Mouse (Mus musculus) G1E (cell line): Measurements from ENCODE around the gene Arl16. TPM values are rescaled to one million over a fixed set of nuclear protein-coding genes. Genes with fewer than 3 reads are reported as not detected.
A peak's percentile ranks its signal among the peaks of the same experiment; 100 is the strongest.

Source experiments
- ATAC-seq: 2 replicates; pipeline ENCODE4 v1.8.0; 2016; ENCODE audit warnings: mild to moderate bottlenecking; ENCODE audit not compliant: insufficient number of reproducible peaks, poor library complexity, low FRiP score, severe bottlenecking; ENCODE audit errors: extremely low read depth
- DNase-seq: peaks from one replicate; pipeline ENCODE4 v3.0.0; 2012; ENCODE audit warnings: low spot score
- H3K27me3 ChIP-seq: 2 replicates; pipeline ENCODE4 v1.6.1; 2012; ENCODE audit warnings: mild to moderate bottlenecking, low read length, inconsistent platforms; ENCODE audit not compliant: insufficient read depth
- H3K36me3 ChIP-seq: replicated peaks from 2 replicates; pipeline ENCODE3; 2012; ENCODE audit warnings: mild to moderate bottlenecking, inconsistent platforms
- H3K4me1 ChIP-seq: 2 replicates; pipeline ENCODE4 v1.6.1; 2012; ENCODE audit warnings: low read depth, low read length, inconsistent platforms, mixed read lengths; ENCODE audit not compliant: insufficient read depth
- H3K4me3 ChIP-seq: 2 replicates; pipeline ENCODE4 v1.5.1; 2012; ENCODE audit warnings: low read depth, mild to moderate bottlenecking, inconsistent platforms, low read length, moderate library complexity, mixed read lengths
- H3K9me3 ChIP-seq: replicated peaks from 2 replicates; pipeline ENCODE4 v1.6.1; 2012; ENCODE audit warnings: inconsistent platforms
- CTCF ChIP-seq: IDR thresholded peaks from 2 replicates; pipeline ENCODE4 v1.5.1; 2012; ENCODE audit warnings: low read depth, low read length, inconsistent platforms, mixed read lengths
- GATA1 ChIP-seq: IDR thresholded peaks from 2 replicates; pipeline ENCODE4 v1.6.1; 2012; ENCODE audit warnings: borderline replicate concordance, low read length, inconsistent platforms, mixed read lengths
- GATA2 ChIP-seq: IDR thresholded peaks from 2 replicates; pipeline ENCODE4 v1.6.1; 2012; ENCODE audit warnings: low read depth, low read length, inconsistent platforms, borderline replicate concordance
- POLR2AphosphoS5 ChIP-seq: IDR thresholded peaks from 2 replicates; pipeline ENCODE4 v1.6.1; 2012; ENCODE audit warnings: low read depth, low read length, inconsistent platforms; ENCODE audit not compliant: insufficient replicate concordance
- TAL1 ChIP-seq: conservative IDR thresholded peaks from 2 replicates; pipeline ENCODE4 v1.6.1; 2012; ENCODE audit warnings: low read depth, low read length, inconsistent platforms, mixed read lengths
- polyA plus RNA-seq: library from polyadenylated mRNA; stranded (reverse); fragments of >175 nt; gene quantifications from 2 replicates; pipeline ENCODE4 v1.2.3, GENCODE M21; 2012
- total RNA-seq, 2 experiments: library from RNA; stranded (forward) in 1 of 2; stranded (reverse) in 1 of 2; fragments of 200-1000 nt in 1 of 2; fragments of >200 nt in 1 of 2; fragmentation: Nextera tagmentation in 1 of 2; gene quantifications; 2 replicates each; pipeline ENCODE4 v1.2.3; 2014 to 2017

Gene Arl16
- total and polyA plus RNA-seq, 3 experiments: 17.0 to 24.5 (median 21.0) TPM

DNA sequence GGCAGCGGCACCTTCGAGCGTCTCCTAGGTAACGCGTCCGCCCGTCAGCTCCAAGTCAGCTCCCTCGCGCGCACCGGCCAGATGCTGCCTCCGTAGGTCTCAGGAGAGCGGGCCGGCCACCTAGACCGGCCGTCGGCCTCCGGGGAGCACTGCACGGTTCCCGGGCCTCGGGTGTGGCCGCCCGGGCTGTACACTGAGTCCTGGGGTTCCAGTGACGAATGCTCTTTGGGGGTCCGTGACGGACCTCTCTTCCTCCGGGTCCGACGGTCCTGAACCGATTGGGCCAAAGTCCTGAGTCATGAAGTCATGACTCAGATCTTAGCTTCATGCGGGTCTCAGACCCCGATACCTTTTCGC lies 307 bp upstream of the Arl16 start:
- Histone ChIP-seq H3K4me1 (peaks cover 38% of the 10 kb centered on the region), H3K36me3 (peaks cover 79% of the 10 kb centered on the region), H3K27me3 (no peaks in the 10 kb centered on the region), H3K9me3 (no peaks in the 10 kb centered on the region), H3K4me3 (peak overlapping the region; percentile 90)
- DNase-seq (no peak), ATAC-seq (no peak)
- TF ChIP-seq CTCF (no peak), TAL1 (no peak), GATA1 (no peak), POLR2AphosphoS5 (no peak), GATA2 (no peak)

DNA sequence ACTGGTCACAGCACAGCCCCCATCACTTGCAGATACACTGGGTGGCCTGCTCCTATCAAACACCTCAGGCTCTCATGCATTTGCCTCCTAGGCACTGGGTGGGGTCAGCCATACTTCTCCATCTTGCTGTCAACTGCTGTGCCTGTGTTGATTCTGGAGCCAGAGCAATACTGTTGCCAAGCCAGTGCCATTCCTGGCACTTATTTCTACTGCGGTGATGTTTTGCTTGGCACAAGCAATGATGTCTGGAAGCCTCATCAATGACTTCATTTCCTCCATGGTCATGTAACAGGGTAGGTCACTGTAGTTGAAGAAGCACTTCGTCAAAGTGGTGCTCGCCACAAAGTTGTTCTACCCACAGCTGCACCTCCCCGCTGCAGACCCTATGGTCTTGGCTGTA lies 1.9 kb downstream of the Arl16 start:
- no peak for TF ChIP-seq CTCF
- no peak for TF ChIP-seq GATA2
- TF ChIP-seq GATA1: no peak
- no peak for TF ChIP-seq POLR2AphosphoS5
- no peak for TF ChIP-seq TAL1
- Histone ChIP-seq H3K27me3 (no peaks in the 10 kb centered on the region), H3K4me3 (no peak overlapping the region), H3K36me3 (peaks cover 79% of the 10 kb centered on the region), H3K4me1 (peaks cover 54% of the 10 kb centered on the region), H3K9me3 (no peaks in the 10 kb centered on the region)
- ATAC-seq (no peak), DNase-seq (no peak)

DNA sequence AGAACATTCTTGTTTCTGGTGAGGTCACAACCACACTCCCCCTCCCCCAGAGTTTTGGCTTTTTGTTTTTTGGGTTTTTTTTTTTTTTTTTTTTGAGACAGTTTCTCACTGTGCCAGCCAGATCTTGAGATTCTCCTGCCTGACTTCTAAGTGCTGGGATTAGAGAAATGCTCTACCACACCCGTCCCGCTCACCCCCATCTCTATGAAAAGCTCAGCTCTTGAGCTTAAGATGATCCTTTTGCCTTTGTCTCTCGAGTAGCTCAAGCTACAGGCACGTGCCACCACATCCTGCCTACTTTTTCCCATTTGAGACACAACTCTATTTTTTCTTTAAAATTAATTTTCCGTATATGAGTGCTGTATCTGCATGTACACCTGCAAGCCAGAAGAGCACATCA lies 3.0 kb downstream of the Arl16 start:
- H3K4me3 ChIP-seq: no peak overlapping the region
- ATAC-seq (no peak), DNase-seq (no peak)
- H3K27me3 ChIP-seq: no peaks in the 10 kb centered on the region
- no peak for TF ChIP-seq CTCF
- TF ChIP-seq POLR2AphosphoS5: no peak
- TF ChIP-seq GATA2: no peak
- TF ChIP-seq TAL1: no peak
- no peak for TF ChIP-seq GATA1
- H3K4me1 ChIP-seq: peaks cover 61% of the 10 kb centered on the region
- no peaks in the 10 kb centered on the region for H3K9me3 ChIP-seq
- H3K36me3 ChIP-seq: peaks cover 78% of the 10 kb centered on the region

DNA sequence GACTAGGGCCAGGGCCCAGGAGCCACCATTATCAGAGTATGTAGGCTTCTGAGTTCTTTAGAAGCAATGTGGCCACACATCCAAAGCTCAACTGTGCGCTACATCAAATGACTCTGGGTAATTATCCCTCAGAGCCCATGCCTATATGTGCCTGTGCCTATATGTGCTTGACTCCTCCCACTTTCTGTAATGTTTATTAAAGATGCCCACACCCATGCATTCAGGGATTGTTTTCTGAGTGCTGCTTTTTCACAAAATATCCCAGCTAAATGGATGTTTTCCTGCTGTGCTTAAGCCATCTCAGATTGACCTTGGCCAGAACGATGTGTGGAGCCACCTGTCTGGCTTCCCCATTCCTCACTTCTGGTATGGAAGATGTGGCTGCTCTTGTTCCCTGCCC lies 3.9 kb downstream of the Arl16 start:
- ATAC-seq (no peak), DNase-seq (no peak)
- TF ChIP-seq POLR2AphosphoS5 (no peak), TAL1 (no peak), GATA1 (no peak), CTCF (no peak), GATA2 (no peak)
- Histone ChIP-seq H3K4me3 (no peak overlapping the region), H3K36me3 (peaks cover 75% of the 10 kb centered on the region), H3K9me3 (no peaks in the 10 kb centered on the region), H3K4me1 (peaks cover 60% of the 10 kb centered on the region), H3K27me3 (no peaks in the 10 kb centered on the region)

DNA sequence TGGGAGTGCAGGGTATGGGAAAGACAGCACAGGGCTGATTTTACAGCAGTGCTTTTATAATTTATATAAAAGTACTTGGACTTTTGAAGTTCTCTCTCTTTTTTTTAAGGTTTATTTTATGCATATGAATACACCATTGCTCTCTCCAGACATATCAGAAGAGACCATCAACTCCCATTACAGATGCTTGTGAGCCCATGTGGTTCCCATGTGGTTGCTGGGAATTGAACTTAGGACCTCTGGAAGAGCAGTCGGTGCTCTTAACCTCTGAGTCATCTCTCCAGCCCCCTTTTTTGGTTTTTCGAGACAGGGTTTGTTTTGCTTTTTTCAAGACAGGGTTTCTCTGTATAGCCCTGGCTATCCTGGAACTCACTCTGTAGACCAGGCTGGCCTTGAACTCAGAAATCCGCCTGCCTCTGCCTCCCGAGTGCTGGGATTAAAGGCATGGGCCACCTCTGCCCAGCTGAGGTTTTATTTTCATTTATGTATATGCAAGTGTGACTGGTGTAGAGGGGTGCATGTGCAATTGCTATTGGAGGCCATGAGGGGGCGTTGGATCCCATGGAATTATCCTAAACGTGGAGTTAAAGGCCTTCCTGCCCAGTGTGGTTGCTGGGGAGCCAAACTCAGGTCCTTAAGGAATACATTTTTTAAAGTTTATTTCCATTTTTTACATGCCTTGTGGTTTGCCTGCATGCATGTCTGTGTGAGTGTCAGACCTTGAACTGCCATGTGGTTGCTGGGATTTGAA lies 8.4 kb downstream of the Arl16 start:
- Histone ChIP-seq H3K36me3 (peaks cover 74% of the 10 kb centered on the region), H3K9me3 (no peaks in the 10 kb centered on the region), H3K4me3 (peak overlapping the region; percentile 92), H3K27me3 (no peaks in the 10 kb centered on the region), H3K4me1 (peaks cover 49% of the 10 kb centered on the region)
- ATAC-seq (no peak), DNase-seq (no peak)
- TF ChIP-seq GATA1 (no peak), GATA2 (no peak), CTCF (peak; percentile 58), TAL1 (no peak), POLR2AphosphoS5 (no peak)

DNA sequence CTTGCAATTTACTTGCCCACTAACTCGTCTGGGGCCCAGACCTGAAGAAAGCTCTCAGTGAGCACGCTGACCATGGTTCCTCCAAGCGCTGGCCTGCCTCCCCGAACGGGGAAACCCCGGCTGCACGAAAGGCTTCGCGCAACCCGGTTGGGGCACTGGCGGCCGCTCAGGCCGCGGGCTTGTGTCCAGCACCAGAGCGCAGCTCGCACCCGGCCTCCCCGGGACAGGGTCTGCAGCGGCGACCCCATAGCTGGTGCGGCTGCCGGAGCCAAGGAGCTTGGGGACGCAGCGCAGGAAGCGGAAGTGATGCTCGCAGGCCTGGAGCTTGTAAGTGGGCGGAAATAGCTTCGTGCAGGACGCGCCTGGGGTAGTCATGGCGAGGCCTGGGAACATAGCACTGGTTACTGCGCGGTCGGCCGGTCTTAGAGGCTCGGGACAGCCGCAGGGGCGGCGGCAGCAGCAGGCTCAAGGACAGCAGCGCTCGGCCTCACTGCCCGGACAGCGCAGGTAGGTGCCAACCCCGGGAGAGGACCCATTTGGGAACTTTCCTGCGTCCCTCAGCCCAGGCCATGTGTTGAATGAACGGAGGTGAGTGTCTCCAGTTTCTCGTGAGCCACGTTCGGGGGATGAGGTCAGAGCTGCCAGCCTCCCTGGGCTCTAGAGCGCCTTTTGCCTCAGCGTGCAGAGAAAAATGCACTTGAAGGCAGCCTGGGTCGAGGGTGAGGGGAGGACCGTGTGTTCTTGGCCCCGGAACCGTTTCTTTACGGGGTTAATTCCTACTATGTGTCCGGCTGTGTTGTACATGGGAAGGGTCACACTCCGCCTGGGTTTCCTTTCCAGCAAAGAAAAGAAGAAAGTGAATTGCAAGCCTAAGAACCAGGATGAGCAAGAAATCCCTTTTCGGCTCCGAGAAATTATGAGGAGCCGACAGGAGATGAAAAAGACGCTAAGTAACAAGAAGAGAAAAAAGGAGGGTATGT lies 9.3 kb downstream of the Arl16 start, which contains the start of the genes Oxld1 and Ccdc137:
Gene Oxld1, minus strand, starts transcription at position 297 of the 980 bp plus-strand sequence.
Gene Ccdc137, plus strand, starts transcription at position 344 of the 980 bp plus-strand sequence.
- peak; percentile 91 for DNase-seq
- H3K36me3 ChIP-seq: peaks cover 72% of the 10 kb centered on the region
- H3K9me3 ChIP-seq: no peaks in the 10 kb centered on the region
- H3K27me3 ChIP-seq: no peaks in the 10 kb centered on the region
- H3K4me3 ChIP-seq: peak within 1 kb of the TSS; percentile 92
- peaks cover 43% of the 10 kb centered on the region for H3K4me1 ChIP-seq
- ATAC-seq: peak; percentile 71; the same call in 1 of the 2 replicates
- TF ChIP-seq GATA2 (no peak), CTCF (no peak)
